Mouse (Mus musculus) neutrophil, adult 5-6 weeks (primary cell): ENCODE data around the gene Ecsit. TPM values are rescaled to one million over a fixed set of nuclear protein-coding genes. Genes with fewer than 3 reads are reported as not detected.
A peak's percentile ranks its signal among the peaks of the same experiment; 100 is the strongest.

Source experiments
- ATAC-seq: fragments of 151-379, 151-347 bp; 2 replicates; pipeline ENCODE4 v1.8.0; 2017; ENCODE audit warnings: mild to moderate bottlenecking, moderate TSS enrichment; ENCODE audit not compliant: insufficient number of reproducible peaks, poor library complexity, low FRiP score, severe bottlenecking; ENCODE audit errors: extremely low read depth
- total RNA-seq: library from RNA; stranded (forward); fragments of 200-1000 nt; gene quantifications from 2 replicates; pipeline ENCODE4 v1.2.3, GENCODE M21; 2017

Ecsit gene
- total RNA-seq: 10.1 and 14.0 TPM in 2 replicates

DNA sequence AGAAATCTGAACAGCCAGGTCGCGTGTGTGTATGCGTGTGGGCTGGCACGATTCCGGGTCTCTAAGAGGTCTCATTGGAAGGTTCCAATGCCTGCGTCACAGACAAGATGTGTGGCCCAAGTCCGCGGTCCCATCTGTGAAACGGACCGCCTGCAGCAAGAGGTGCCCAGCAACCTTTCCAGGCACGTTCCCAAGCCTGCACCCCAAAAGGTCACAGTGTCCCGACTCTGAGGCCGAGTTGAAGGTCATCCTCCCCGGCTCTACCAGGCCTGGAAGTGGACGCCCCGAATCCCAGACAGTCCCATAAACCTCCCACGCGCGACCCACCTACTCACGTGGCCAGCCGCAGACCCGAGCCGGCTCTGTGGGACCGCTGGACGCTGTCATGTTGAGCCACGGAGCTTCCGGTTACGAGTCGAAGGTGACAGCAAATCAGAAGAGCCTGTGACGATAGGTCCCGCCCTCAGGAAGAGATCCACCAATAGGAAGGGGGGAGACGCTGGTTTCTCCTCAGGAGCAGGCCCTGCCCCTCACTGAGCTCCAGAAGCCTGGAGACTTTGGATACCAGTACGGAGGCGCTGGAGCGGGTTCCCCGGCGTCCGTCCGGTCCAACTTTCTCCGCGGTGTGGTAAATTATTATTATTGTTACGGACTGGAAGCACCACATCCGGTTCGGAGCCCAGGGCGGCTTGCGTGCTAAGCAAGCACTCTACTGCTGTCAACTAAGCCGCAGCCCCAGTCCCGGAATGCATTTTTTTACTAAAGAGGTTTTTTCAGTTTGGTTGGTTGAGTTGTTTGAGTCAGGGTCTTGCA lies at the start of gene Ecsit:
Ecsit (minus strand) TSS at position 417 of the 813 bp plus-strand sequence.
- ATAC-seq: peak; percentile 99

GRCm38 (mm10) chr9:22134246-22134890 lies 49.1 kb upstream of the Ecsit start:
- ATAC-seq: no peak

GRCm38 (mm10) chr9:22132220-22132619 lies 47.0 kb upstream of the Ecsit start:
- no peak for ATAC-seq

DNA sequence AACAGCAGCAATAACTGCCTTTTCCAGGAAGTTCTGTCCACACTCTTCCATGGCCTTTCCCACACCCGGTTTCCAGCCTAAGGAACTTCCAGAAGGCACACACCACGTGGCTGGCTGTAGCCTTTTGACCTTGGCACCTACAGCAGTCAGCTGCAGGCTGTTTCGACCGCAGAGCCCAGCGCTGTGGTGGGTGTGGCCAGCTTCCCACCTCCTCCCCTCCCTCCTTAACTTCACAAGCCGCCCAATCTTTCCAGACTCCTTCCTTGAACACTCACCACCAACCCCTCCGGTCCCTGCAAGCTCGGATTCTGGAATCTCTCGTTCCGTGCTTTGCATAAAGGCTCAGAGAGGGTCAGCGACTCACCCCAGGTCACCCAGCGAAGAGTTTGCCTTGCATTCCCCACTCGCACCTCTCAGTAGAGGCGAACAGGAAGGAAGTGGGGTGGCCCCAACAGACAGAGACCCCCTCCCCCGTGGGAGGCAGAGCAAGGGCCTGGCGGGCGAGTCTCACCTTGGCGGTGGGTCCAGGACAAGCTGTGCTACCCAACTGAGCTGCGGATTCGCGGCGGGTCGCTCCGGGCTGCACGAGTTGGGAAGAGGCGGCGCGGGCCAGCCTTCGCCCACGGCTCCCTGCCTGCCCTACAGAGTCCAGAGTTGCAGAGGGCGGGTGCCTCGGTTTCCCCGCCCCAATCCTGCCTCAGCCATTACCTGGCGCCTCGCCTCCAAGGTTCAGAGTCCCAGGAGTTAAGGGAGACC lies 46.2 kb upstream of the Ecsit start:
- ATAC-seq: peak; percentile 23; the same call in 1 of the 2 replicates

GRCm38 (mm10) chr9:22125246-22126027 lies 40.2 kb upstream of the Ecsit start:
- ATAC-seq: no peak

DNA sequence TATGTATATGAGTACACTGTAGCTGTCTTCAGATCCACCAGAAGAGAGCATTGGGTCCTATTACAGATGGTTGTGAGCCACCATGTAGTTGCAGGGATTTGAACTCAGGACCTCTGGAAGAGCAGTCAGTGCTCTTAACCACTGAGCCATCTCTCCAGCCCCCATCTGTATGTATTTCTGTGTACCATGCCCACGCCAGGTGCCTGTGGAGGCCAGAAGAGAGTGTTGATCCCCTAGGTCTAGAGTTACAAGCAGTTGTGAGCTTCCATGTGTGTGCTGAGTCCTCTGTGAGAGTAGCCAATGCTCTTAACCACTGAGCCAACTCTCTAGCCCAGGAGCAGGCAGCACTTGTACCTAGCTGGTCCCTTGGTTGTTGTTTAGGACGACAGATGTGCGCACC lies 38.9 kb upstream of the Ecsit start:
- no peak for ATAC-seq

GRCm38 (mm10) chr9:22123069-22123609 lies 37.9 kb upstream of the Ecsit start:
- peak; percentile 72 for ATAC-seq

DNA sequence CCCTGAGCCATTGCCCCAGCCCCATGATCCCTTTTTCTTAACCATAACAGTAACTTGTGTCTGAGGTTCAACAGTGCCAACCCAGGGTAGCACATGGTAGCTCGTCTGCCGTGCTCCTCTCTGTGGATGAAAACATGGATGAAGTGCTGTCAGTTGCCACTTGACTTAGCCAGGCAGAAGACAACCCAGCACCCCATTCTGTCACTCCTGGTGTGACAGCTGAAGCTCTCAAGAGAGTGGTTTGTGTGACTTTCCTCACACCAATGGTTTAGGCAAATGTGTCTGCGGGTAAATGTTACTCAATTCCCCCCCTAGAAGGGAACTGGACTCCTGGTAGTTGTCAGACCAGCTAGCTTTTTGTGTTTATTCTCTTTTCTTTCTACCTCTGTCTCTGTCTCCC lies 36.8 kb upstream of the Ecsit start:
- ATAC-seq: peak; percentile 48

- no peak for ATAC-seq
Measured at GRCm38 (mm10) chr9:22121545-22121944, 36.3 kb upstream of the Ecsit start.

- ATAC-seq: no peak
Measured at GRCm38 (mm10) chr9:22119543-22119942, 34.3 kb upstream of the Ecsit start.

- peak; percentile 62 for ATAC-seq
Measured at GRCm38 (mm10) chr9:22117754-22118456, 32.7 kb upstream of the Ecsit start.

DNA sequence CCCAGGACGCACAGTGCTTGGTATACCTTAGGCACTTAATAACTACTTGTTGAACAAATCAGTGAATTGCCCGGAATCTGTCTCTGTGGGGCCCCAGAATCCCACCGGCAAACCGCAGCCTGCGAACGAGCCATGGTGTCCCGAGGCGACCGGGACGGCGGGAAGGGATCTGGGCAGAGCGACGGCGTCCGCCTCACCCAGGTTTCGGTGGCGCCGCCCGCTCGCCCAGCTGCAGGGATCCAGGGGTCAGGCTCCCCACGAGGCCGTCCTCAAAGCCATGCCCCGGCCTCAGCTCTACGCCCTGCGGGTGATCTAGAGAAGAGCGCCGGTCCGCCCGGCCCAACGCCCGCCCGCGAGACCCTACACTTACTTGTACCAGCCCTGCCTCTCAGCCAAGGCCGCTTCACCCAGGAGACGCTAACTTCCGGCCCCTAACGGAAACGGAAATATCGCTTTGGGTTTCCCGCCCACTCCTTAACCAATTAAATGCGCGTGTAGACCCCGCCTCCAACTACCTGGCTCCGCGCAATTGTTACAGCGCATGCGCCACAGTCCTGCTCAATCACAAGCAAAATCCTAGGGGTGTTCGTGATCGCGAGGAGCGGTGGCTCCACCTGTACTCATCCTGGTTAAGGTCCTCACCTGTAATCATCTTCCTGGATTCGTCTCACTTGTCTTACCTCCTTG lies 31.6 kb upstream of the Ecsit start, which contains the start of gene Elof1:
Elof1 (minus strand) TSS at position 433 of the 687 bp plus-strand sequence.
- ATAC-seq: peak; percentile 91

GRCm38 (mm10) chr9:22116086-22116485 lies 30.8 kb upstream of the Ecsit start:
- no peak for ATAC-seq

GRCm38 (mm10) chr9:22115635-22116034 lies 30.4 kb upstream of the Ecsit start:
- ATAC-seq: no peak

- ATAC-seq: no peak
Measured at GRCm38 (mm10) chr9:22108194-22108593, 23.0 kb upstream of the Ecsit start.

GRCm38 (mm10) chr9:22099922-22100321 lies 14.7 kb upstream of the Ecsit start:
- no peak for ATAC-seq

- ATAC-seq: no peak
Measured at GRCm38 (mm10) chr9:22098993-22099696, 13.9 kb upstream of the Ecsit start, which contains the start of gene Cnn1. Cnn1 (plus strand) TSS chr9:22099216.
